Mouse (Mus musculus) leukemia stem cell, adult 10-12 weeks (primary cell): ENCODE results near the gene Ube4b. TPM values are rescaled to one million over a fixed set of nuclear protein-coding genes. Genes with fewer than 3 reads are reported as not detected.

ENCODE experiments used
- polyA plus RNA-seq: library from polyadenylated mRNA; stranded (reverse); fragments of >175 nt; gene quantifications from 2 replicates; pipeline ENCODE4 v1.2.3, GENCODE M21; 2012; ENCODE audit warnings: low replicate concordance

The Ube4b gene
- polyA plus RNA-seq, result 219 and 337 TPM in 2 replicates

GRCm38 (mm10) chr4:149426325-149427199 is at the start of gene Ube4b:
TSS of gene Ube4b (minus strand) at chr4:149426749.

GRCm38 (mm10) chr4:149454879-149455278 is 28.3 kb upstream of the Ube4b start, which contains the start of gene Rbp7:
TSS of gene Rbp7 (minus strand) at chr4:149454978.

GRCm38 (mm10) chr4:149307596-149308490 is 118.7 kb downstream of the Ube4b start, which contains the start of gene Kif1b:
TSS of gene Kif1b (minus strand) at chr4:149307693.

Other genes starting within 250 kb of the Ube4b start
- gene Kif1b, start 119.1 kb downstream of the Ube4b start, polyA plus RNA-seq, result 1.5 and 3.1 TPM in 2 replicates
- not detected in 2 replicates for gene Rbp7, start 28.2 kb upstream of the Ube4b start, polyA plus RNA-seq
- not detected in 2 replicates for gene Tmem274, start 50.6 kb upstream of the Ube4b start, polyA plus RNA-seq
- gene Nmnat1, start 58.5 kb upstream of the Ube4b start, polyA plus RNA-seq, result 1.3 and 2.9 TPM in 2 replicates
- 11.8 and 15.3 TPM in 2 replicates for gene Lzic, start 58.5 kb upstream of the Ube4b start, polyA plus RNA-seq
- 0.55 and 3.0 TPM in 2 replicates for gene Ctnnbip1, start 91.5 kb upstream of the Ube4b start, polyA plus RNA-seq
- 9.5 and 10.6 TPM in 2 replicates for gene Clstn1, start 159.7 kb upstream of the Ube4b start, polyA plus RNA-seq